Mouse (Mus musculus) embryo, embryonic 11 days (tissue): ENCODE results near the gene Zfp593.

ENCODE experiments used
- DNase-seq: peaks from one replicate; pipeline ENCODE4 v3.0.0-alpha.2; 2015

The Zfp593 gene

DNA sequence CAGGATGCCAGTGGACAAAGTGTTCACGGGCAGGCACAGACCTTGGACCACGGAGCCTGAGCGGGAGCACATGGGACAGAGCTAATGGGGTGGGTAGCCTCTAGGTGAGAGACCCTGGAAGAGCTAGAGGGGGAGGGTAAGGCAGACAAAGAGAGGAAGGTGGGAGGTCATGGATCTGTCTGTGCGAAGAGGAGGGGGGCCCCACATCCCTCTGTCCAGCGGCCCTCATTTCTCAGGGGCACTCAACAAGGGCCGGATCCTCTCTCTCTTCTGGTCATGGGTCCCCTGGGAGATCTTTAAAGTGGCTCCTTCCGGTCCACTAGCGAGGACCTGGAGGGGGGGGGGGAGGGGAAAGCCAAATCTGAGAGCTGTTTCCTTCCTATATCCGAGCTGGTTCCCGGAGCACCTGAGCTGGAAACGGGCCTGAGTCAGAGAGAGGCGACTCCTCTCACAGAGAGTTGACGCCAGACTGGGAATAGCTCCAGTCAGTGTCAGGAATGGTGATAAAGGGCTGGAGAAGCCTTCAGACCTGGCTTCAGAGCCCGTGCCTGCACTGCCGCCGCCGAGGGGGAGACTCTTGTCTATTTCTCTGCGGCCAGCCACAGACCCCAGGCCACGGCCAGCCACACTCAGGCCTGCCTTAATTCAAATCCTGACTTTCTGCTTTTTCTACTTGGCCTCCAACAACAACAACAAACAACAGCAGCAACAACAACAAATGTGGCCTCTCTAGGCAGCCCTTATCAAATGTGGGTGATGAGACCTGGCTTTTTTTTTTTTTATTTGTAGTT, 11.2 kb upstream of the Zfp593 start:
- DNase-seq: peak; percentile 67

DNA sequence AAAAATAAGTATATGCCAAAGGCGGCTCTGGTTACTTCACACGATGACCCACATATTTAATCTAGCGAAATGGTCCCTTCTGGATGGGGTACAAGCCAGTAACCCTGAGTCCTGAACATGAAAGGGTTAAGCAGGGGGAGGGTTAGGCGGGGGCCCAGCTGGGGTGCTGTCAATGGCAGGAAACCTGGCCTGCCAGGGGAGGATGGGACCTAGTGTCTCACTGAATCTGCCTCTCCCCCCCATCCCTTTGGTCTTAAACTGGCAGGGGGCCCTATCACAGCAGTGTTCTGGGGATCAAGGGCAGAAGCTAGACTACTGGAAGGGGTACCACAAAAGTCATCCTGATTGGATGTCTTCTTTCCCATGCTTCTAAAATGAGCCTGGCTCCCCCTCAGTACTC, 10.5 kb upstream of the Zfp593 start:
- no peak for DNase-seq

DNA sequence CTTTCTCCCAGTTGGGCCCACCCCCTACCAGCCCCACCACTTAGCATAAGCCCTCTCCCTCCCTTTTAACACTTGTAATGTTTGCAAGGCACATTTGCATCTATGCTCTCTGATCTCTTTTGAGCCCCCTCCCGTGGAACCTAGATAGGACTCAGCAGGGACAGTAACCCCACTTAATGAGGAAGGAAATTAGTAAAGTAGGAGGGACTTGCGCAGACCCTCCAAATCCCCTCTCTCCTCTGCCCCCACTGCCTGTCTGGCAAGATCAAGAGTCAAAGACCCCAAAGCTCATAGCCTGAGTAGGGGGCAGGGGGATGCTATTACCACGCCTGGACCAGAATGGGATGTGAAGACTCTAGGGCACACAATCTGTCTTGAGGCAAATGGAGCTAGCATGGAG, 9.4 kb upstream of the Zfp593 start:
- no peak for DNase-seq

DNA sequence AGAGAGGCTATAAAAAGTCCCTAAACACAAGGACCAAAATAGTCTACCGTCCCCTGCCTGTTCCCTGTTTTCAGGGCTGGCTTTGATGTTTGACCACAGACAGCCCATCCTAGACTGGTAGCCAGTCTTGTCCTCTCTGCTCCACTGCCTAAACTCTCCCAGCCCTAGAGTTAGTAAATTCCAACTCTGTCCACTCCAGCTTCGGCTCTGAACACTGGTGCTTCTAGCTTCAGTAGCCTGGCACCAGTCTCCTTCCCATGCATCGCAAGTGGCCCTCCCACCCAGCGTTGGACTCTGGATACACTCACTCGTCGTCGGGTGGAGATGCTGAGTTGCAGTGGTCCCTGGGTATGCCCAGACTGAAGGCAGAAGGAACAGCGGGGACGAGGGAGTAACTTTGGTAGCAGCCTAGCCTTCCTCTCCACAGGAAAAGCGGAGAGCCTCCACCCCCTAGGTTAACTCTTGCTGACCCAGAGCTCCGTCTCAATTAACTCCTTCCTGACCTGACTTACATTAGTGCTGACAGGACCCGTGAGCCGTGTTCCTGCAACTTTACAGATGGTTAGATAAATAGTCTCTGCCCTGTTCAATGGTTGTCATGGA, 8.4 kb upstream of the Zfp593 start, which contains the start of gene Grrp1:
TSS of gene Grrp1 (minus strand) at position 385 of the 603 bp plus-strand sequence.
- DNase-seq: peak; percentile 72

DNA sequence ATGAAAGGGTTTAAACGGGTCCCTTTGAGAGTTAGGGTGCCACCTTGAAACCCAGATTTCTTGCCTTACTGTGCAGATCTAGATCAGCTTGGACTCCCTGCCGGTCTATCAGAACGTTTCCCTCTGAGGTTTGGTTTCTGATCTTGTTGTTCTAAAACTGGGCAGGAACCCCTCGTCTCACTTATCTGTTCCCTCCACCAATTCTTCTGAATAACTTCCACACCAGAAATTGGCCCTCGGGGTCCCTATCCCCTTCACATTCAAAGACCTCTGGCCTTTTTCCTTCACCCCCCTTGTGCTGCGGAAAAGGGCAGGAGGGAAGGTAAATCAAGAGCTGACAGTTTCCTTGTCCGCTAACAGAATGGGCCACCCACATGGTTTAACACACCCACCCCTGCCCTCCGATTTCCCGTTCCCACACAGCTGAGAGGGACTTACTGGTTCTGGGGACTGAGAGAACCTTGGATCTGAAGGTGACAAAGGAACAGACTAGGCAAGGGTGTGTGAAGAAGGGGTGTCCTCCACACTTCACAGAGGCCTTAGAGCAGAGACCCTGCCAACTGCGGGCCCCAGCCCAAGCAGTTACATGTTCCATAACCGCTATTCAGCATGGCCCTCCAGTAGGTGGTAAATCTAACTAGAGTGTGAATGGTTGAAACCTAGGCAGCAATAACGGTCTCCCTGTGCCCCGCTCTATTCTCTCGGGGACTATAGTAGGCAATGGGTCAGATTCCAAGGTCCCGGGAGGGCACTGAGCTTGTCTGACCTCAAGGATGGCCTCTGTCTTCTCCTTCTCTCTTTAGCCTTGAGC, 7.7 kb upstream of the Zfp593 start:
- DNase-seq: peak; percentile 60

DNA sequence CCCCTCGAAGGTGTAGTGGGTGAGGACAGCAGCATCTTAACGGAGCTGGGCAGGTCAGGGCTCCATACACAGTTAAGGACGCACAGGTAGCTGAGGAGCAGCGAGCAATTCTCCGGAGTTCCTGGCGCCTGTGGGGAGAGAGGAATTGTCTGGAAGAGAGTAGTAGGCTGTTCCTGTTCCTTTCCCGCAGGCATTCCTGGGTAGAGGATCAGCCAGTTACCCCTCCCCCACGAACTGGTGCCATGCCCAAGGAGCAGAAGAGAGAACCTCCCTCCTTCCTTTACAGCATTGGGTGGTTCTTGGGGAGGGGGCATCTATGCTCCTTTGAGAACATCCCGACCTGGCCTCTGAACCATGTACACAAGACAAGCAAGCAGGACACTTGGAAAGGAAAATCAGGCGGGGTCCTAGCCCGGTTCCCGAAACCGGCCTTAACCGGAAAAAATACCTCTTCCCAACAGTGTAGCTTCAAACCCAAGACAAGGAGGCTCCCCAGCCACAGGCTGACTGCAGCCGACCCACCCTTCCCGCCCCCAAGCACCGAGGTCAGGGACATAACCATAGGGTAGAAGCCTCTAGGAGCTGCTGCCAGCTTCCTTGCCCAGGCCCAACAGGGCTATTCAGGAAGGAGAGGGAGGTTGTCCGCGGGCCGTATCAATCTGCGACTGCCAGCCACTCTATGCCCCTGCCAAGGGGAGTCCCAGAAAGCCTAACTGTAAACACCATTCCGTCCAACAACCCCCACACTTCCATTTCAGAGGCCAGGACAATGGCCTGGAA, 6.9 kb upstream of the Zfp593 start:
- DNase-seq: peak; percentile 50

DNA sequence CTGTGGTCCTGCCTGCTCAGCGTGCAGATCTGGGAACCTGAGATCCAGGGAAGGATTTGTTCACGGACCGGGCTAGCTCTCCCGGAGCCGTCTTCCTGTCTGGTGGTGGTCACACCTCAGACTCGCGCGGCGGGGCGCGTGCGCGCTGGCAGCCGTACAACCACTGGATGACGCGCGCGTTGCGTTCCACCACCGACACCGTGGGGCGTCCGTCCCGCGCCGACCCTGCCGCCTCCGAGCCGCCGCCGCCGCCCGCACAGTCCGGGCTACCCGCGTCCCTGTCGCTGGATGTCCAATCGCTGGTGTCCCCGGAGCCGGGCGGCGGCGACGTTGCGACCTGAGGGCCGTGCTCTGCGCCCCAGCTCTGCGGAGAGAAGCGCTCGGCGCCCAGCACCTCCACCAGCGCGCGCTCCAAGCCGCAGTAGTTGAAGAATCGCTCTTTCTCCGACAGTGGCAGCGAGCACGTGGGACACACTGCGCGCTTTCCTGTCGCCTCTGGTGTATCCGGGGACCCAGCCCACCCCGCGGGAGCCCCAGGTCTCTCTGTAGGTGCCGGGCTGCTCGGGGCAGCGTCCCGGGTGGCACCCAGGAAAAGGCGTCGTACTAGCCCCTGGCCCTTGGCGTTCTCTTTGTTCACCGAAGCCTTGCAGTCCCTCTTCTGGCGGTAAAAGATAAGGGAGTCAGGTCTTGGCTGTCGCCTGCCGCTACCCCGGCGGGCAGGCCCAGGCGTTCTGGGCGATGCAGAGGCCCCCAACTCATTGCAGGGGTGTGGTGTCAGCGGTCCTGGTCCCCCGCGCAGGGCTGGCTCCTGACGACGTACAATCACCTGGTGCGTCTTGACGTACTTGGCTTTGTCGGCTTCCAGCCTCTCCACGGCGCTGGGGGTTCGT, 6.1 kb upstream of the Zfp593 start:
- peak; percentile 72 for DNase-seq

DNA sequence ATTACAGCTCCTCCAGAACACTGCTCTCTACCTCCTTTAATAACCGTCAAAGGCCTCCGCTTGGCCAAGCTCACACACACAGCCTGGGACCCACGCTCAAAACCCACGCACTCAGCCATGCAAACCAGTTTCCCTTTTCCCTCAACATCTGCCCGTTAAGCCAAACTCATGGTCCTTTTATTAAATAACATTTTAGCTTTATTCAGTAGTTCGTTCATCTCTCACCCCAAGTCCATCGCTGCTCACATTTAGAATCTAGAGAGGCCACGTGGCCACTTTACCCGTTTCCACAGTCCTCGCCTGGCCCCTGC, 5.5 kb upstream of the Zfp593 start:
- no peak for DNase-seq

DNA sequence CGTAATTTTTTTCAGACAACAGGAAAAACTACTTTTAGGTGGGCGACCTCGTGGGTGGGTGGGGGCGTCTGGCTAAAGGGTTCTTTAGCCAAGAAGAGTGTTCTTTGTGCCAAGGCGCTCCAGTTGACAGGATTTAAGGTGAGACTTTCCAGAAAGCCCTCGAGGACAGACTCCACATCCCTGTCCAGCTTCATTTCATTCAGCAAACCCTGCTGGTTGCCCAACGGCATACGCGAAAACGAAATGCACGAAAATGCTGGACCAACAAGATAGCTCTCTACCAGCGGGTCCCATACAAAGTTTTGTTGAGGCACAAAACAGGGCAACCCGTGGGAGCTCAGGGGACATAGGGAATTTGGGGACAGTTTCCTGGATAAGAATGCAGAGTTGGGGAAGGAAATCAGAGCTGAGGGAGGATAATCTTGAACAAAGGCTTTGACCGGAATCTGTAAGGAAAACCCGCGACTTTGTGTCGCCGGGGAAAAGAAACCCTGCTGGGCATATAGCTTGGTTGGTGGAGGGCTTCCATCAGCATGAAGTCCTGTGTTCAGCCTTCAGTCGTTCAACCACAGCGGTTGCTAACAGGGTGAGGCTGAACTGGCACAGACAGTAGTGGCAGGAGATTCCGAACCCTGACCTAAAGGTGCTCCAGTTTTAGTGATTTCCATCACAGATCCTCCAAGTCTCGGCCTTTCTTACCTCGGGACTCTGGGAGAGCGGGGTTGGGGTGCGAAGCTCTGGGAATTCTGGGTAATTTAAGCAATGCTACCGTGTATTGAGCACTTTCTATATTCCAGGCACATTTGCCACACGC, 4.9 kb upstream of the Zfp593 start:
- DNase-seq: peak; percentile 41

DNA sequence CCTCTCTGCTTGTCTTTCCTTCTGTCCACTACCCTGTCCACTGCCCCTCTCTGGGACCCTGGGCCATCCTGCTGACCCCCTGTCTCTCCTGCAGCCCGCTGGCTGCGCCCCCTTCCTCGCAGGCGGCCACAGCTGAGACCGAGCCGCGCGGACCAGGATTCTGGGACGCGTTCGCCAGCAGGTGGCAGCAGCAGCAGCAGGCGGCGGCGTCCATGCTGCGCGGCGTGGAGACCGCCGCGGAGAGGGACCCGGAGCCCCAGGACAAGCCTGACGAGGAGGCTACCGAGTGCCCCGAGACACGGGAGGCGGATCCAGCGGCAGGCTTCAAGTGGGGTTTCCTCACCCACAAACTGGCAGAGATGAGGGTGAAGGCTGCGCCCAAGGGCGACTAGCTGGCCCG, 4.3 kb upstream of the Zfp593 start:
- peak; percentile 90 for DNase-seq

DNA sequence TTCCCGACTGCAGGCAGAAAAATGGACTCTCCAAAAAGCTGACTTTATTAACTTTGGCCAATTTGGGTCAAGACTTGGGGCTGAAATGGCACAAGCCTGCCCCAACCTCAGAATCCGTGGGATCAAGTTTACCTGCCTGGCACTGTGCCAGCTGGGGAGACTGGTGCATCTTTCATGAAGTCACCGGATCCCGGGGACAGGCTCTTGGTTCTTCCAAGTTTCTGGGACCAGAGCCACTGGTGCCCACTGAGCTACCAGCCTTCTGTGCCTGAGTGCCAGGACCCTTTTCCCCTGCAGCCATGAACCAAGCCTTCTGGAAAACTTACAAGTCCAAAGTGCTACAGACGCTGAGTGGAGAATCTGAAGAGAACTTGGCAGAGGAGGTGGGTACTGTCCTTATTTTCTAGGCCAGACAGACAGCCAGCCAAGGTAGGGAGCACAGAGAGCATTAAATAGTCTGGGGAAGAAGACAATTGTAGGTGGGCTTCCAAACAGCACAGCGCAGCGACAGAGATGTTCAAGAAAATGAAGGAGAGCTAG, 1.4 kb upstream of the Zfp593 start, which contains the start of gene Gm30191:
TSS of gene Gm30191 (plus strand) at position 217 of the 540 bp plus-strand sequence.
- DNase-seq: no peak

DNA sequence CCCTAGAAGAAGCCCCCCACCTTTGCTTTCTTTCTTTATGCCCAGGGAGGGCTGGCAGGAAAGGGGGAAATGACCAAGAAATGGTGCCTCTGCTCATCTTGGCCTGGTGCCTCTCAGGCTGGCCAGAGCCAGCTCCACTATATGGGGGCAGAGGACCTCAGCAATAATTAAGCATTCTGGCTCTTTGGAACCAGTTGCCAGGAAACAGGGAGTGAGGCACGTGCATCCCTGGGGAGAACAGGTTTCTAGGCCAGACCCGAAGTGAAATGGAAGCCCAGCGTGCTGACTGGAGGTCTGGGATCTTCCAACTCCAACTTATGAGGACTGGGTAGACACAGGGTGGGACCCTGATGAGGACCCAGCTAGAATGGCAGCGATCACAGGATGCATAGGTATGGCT, 864 bp upstream of the Zfp593 start:
- no peak for DNase-seq

DNA sequence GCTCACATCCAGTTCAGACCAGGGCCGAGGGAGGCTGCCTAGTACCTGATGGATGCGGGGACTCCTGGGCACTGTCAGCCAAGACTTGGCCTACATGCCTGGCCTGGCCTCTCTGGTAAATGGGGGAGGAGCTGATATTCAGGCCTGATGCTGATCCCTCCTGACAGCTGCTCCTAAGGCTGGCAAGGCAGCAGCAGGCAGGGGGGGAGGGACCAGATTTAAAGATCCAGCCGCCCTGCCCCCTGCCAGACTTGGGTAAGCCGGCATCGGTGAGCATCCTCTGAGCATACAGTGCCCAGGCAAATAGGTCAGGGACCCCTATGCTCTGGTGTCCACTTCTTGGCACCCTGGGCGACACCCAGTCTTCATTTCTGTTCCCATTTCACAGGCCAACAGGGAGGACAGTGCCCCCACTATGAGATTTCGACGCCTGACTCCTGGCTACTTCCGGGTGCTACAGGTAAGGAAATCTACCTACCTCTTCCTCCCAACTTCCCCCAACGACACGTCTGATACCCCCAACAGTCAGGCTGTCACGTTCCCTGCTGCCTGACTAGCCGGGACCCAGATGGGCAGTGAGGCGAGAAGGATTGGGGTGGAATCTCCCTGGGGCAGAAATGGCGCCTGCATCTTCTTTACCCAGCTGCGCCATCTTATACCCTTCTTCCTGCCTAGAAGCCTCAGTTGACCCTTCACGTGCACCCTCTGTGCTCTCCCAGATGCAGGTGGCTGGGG, 1.7 kb downstream of the Zfp593 start, which contains the start of gene E130218I03Rik:
TSS of gene E130218I03Rik (plus strand) at position 147 of the 735 bp plus-strand sequence.
- no peak for DNase-seq

DNA sequence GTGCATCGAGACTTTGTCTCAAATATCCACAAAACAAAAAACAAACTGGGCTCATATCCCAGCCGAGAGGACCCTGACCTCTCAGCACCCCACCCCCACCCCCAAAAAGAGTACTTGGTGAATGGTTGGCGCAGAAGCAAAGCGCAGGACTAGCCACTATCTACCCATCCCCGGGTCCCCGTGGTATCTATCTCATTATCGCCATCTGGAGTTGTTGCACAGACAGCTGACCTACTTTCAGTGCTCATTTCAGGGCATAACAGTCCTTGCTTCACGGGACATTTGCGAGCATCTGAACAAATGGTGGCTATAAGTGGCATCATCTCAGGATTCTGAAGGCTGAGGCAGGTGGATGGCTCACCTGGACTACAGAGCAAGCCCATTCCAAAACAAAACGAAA, 6.7 kb downstream of the Zfp593 start:
- no peak for DNase-seq

DNA sequence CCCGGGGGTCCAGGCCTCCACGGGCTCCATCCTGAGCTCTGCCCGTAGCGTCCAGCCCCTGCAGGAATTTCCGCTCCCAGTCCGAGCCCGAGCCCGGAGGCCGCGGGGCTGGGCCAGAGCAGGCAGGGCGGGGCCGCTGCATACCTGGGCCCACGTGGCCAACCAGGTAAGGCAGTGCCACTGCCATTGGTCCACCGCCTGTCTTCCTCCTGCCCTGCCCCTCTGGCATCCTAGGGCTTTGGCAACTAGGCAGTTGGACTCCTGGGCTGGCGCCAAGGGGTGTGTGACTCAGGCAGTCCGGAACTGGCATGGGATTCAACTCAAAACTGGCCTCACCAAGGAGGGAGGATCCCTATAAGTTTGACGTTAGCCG, 7.1 kb downstream of the Zfp593 start, which contains the start of gene Cnksr1:
TSS of gene Cnksr1 (minus strand) at position 121 of the 373 bp plus-strand sequence.
- no peak for DNase-seq

DNA sequence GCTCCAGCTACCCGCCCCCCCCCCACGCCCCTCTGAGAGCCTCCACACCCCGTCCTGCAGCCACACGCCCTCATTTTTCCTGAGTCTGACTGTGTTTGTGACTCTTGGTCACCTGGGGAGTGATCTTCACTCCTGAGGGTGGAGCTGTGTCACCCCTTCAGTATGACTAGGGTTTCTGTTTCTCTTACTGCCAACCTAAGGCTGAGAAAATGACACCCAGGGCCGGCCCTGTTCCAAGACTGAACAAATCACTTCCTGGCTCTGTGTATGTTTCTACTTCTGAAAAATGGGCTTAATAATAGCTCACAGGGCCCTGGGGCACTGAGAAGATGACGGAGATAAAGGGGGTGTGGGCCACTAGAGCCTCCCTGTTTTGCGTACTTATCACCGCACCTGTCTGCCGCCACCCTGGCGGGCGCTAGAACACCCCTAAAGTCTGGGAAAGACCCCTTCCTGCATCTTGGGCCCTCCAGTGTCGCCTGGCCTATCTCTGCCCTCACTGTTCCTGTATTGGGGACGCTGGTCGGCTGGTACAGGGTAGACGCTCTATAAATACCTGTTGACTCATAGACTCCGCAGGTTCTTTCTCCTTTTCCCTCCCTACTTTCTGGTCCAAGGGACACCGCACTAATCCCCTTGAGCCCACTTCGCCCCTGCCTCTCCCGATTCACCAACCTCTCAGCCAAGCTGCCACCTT, 7.7 kb downstream of the Zfp593 start:
- no peak for DNase-seq

DNA sequence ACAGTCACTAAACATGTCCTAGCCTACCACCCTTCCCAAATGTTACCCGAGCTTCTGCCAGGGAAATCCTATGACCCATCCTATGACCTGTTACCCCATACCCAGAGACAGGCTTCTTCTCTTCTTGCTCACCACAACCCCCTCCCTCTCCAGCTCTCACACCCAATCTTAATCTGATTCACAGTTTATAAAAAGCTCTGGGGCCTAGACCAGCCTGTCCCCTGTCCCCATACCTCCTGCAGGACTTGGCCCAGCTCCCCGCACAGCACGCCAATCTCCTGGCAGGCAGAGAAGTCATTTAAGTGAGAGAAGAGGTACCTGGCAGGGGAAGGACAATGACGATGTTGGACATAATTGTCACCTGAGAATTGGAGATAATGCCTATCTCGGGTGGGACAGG, 10.5 kb downstream of the Zfp593 start:
- no peak for DNase-seq

DNA sequence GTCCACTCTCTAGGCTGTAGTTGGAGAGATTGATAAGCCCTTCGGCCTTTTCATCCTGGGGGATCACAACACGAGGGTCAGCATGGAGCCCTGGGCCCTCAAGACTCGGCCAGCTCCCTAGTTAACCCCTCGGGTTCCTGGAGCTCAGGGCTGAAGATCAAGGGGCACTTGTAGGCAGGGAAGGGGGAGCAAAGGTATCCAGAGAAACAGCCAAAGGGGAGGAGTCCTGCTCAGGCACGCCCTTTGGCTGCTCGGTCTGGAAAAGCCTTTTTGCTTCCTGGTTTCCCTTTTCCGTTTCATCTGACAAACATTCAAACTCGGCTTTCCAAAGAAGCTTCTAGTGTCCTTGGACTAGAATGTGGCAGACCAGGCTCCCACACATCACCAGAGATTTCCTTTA, 15.0 kb downstream of the Zfp593 start:
- DNase-seq: no peak

DNA sequence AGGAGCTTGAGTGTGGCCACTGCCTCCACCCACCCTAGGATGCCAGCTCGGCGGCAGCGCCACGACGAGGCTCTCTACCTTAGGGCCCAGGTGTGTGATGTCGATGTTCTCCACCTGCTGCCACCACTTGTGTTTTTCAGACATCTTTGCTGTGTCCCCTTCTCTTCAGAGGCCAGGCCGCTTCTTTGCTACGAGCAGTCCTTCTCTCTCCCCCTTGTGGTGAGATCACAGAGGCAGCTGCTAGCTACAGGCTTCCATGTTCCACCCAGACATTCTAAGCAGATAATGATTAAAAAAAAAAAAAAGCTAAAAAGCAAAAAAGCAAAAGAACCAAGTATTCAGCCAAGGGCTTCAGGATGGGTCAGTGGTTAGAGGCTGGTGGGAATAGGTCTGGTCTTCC, 18.2 kb downstream of the Zfp593 start, which contains the start of gene Catsper4:
TSS of gene Catsper4 (minus strand) at position 190 of the 400 bp plus-strand sequence.
- no peak for DNase-seq
